Mouse (Mus musculus) brain, embryonic 14.5 days (tissue): ENCODE results near the gene Zfp428.

Experiments used
- CTCF ChIP-seq: fragments of 200-500 bp; IDR thresholded peaks from 2 replicates; pipeline ENCODE4 v1.5.1; 2012; ENCODE audit warnings: inconsistent platforms, mild to moderate bottlenecking, moderate library complexity, borderline replicate concordance; ENCODE audit not compliant: insufficient read depth, insufficient read length; ENCODE audit errors: extremely low read depth
- POLR2A ChIP-seq: fragments of 200-500 bp; IDR thresholded peaks from 2 replicates; pipeline ENCODE4 v1.6.1; 2012; ENCODE audit warnings: mild to moderate bottlenecking, inconsistent platforms, borderline replicate concordance; ENCODE audit not compliant: poor library complexity, insufficient read depth, insufficient read length, severe bottlenecking; ENCODE audit errors: extremely low read depth

- no peak for TF ChIP-seq POLR2A
- peak; percentile 23; the same call in 1 of the 2 replicates for TF ChIP-seq CTCF
These were observed 37.7 kb downstream of the Zfp428 start for GRCm38 (mm10) chr7:24544506-24544905.
